Mouse (Mus musculus) megakaryocyte, adult 5-6 weeks (primary cell): ENCODE results near the gene Mrps25. TPM values are rescaled to one million over a fixed set of nuclear protein-coding genes. Genes with fewer than 3 reads are reported as not detected.

Source experiments
- ATAC-seq: 2 replicates; pipeline ENCODE4 v1.8.0; 2016; ENCODE audit warnings: mild to moderate bottlenecking, inconsistent platforms; ENCODE audit not compliant: poor library complexity, severe bottlenecking
- total RNA-seq, 2 experiments: library from RNA; stranded (forward) in 1 of 2; stranded (reverse) in 1 of 2; fragments of 153-499, 151-499 nt in 1 of 2; fragments of 221-1000, 200-1000 nt in 1 of 2; gene quantifications; 2 replicates each; pipeline versions ENCODE4 v1.2.3 to v1.2.4; 2015 to 2017

Gene Mrps25
- total RNA-seq (2015) = 22.0 and 43.1 TPM in 2 replicates
- total RNA-seq (2017) = 35.3 and 38.4 TPM in 2 replicates

DNA sequence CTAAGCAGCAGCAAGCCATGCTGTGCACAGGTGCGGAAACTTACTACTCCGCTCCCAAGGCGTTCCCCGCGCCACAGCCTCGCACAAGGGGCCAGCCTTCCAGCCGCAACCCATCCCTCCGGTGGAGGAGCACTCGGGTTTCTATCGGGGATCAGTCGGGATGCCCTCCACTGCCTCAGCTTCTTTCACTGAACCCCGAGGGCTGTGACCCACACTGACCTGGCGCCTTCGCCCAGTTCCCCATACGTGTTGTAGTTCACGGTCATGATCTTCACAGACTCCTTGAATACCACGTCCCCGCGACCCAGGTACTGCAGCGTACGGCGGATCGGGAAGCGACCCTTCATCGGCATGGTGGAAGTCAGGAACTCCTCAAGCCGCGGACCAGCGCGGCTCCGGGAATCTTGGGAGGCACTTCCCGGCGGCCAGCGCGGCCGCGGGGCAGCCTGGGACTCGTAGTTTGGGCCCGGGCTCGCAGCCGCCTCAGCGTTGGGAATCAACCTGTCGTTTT is at the start of gene Mrps25:
Mrps25 (minus strand) TSS at position 413 of the 511 bp plus-strand sequence.
- peak; percentile 86 for ATAC-seq

DNA sequence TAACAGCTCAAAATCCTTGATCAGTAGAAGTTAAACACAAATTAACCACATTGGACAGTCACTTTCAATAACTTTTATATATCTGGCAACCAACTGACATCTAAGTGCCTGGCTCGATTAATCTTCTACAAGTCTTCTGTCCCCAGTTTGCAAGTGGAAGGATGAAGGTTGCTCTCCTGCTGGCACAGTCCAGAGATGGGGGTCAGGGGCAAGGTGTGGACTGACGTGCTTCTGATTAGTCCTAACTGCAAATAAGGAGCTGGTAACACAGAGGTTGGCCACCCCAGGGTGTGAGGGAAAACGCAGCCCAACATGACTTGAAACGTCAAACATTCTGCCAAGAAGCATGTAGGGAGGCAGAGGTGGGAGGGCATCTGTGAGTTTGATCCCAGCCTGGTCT is 47.9 kb upstream of the Mrps25 start:
- no peak for ATAC-seq

DNA sequence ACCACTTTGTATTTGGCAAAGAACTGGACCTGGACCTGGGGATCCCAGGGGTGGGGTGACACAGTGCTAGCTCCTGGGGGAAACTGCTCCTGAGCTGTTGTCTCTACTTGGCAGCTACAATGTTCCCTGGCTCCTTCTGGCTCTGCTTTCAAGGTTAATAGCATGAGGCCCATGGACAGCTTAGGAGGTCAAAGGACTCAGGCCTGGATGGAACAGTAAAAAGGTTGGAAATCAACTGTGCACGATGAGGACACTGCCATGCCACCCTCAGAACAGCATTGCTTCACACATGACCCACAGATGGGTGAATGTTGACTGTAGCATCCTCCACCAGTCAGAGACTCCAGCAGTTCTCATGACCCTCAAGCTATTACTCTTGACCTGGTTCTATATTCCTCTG is 47.5 kb upstream of the Mrps25 start:
- ATAC-seq = no peak

DNA sequence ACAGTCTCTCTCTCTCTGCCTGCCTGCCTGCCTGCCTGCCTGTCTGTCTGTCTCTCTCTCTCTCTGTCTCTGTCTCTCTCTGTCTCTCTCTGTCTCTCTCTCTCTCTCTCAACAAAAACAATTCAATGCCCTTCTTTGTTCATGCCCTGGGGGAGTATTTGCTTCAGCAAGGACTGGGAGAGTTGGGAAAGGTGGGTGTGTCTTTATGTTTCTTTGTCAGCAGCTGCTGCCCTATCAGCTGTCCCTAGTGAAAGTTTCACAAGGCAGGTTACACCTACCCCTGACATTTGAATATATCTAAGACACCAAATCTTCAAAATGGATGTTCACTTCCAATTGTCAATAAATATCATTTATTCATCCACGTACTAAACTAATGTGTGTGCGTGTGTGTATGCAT is 45.8 kb upstream of the Mrps25 start:
- no peak for ATAC-seq

DNA sequence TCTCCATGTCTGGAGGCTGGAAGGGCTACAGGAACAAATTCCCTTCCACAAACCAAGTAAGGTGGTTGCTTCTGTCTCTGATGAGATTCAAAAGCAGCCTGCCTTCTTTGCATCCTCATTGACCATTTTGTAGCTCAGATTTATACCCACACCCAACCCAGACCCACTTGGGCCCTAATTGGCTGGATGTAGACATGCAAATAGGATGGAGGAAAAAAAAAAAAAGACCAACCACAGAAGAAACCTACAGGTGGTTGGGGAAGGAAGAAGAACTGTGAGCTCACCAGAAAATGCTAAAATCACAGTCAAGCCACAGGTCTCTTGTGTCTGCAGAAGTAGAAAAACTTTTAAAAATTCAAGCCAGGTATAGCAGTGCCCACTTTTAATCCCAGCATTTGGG is 45.3 kb upstream of the Mrps25 start:
- ATAC-seq = no peak

DNA sequence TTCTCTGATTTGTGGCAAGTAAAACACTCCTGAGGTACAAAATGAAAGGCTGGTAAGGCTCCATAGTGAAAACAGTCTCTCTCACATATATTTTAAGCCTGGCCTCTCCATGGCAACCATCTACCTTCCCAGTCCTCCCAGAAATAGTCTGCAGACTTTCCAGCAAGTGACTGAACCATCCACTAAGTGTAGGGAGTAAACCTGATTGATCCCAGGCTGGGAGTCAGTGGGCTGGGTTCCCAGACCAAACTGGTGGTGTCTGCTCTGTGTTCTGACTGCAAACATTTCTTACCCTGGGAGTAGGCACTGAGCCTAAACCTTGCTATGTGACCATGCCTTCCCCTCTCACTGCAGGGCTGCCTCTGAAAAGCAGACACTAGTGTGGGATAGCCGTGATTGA is 41.1 kb upstream of the Mrps25 start:
- ATAC-seq = no peak

DNA sequence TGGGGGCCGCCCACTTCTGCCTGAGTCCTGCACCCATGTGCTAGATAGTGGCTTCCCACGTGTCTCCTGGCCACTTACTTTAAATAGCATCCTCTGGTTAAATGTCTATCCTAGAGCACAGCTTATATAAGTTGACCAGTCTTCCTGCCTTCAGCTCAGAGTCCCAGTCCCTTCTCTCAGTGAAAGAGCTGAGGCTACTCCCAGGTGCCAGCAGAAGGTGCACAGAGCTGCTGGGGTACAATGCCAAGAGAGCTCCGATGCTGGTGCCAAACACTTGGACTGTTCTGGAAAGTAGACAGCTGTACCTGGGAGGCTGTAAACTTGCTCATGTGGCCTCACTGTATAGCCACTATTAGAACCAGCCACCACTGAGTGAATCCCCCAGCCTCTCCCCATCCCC is 38.2 kb upstream of the Mrps25 start:
- no peak for ATAC-seq

DNA sequence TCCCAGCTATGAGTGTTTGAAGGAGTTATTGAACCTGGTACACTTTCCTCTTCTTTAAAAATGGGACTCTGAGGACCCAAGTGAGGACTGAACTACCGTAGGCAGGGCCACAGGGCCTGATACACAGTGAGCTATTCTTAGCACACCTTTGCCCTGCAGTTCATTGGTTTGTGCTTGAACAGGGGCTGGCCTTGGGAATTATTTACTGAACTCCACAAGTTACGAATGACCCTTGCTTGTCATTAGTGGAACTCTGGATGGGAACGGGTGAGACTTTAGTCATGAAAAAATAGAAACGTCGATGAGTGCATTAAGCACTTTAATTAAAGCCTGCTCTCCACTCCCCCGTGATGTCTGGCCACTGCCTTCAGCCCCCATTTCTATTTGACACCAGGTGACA is 37.8 kb upstream of the Mrps25 start:
- ATAC-seq = no peak

DNA sequence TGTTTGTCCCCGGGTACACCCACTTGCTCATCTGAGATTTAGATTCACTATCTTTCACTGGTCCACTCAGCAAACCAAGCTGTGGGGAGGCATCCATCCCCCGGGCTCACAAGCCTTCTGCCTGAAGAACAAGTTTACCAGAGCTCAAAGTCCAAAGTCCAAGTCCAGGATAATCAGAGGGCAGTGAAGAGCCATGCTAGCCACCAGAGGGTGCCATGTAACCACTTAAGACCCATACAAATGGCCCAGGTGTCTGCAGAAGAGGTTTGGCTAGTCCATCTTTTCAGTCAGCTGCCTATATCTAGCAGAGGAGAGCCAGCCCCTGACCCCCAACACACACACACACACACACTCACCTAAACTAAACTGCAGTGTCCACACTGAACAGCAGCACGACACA is 35.6 kb upstream of the Mrps25 start:
- no peak for ATAC-seq

DNA sequence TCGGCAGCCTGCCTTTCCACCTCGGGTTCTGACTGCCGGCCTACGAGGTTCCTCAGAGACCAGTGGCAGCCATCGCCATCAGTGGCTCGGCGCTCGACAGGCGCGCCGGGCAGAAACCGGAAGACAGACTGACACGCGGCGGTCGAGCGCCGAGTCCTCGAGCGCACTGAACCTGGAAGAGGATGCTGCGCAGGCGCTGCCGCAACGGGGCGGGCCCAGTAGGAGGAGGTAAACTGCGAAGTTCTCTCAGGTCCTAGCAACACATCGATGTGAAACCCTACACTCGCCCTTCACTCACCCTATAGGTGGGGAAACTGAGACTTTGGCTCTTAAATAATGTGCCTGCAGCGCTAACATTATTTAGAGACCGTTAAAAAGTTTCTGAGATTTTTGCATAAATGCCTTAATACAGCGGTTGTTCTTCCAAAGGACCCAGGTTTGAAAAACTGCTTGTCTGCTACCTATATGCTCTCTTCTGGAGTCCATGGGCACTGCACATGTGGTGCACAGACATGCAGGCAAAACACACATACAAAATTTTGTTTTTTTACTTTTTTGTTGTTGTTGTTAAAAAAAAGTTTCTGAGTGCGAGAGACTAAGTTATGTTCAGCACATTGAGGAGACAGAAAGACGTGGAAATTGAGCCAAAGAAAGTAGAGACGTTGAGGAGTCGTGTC is 31.1 kb upstream of the Mrps25 start, which contains the start of gene Rbsn:
Rbsn (minus strand) TSS at position 153 of the 677 bp plus-strand sequence.
- ATAC-seq = peak; percentile 99

DNA sequence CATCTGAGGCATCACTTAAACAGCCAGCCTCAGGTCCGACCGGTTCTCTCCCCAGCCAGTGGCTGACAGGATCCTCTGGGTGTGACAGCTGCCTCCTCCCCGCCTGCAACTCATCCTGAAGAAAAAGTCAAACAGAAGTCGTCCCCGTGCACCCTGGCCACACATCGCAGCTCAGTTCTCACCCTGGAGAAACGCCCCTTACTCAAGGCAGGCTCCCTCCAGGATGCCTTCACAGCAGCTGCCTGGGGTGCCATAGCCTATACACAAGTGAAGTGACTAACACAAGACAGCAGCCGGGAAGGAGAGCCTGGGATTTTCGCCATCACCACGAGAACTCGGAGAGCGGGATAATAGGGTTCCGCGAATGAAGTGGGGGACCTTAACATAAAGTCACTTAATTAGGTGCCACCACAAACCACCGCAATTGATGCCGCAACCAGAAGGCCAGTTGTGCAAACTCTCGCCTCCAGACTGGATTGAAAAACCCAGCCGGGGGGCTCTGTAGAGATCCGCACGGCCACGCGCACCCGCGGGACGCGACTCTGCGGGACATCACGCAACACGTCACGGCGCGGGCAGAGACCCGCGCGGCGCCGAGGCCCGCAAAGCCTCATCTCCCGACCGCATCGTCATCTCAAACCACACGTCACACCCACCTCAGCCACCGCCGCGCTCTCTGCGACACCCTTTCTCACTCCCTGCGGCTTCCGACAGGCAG is 30.4 kb upstream of the Mrps25 start:
- ATAC-seq = peak; percentile 62

DNA sequence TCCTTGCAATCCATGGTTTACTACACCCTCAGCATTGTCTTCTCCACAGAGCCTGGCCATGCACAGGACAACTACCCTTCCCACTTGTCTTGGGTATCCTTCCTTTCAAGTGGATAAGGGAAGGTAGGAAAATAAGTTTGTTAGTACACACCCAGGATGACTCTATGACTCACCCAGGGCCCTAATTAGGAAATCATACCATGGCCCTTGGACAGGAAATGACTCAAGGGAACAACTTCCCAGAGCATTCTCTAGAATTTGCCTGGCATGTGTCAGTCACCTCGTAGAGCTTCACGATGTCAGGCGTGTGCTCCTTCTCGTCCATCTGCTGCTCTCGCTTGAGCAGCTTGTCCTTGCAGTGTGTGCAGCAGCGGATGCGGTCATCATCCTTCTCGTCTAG is 15.6 kb upstream of the Mrps25 start:
- peak; percentile 75 for ATAC-seq

DNA sequence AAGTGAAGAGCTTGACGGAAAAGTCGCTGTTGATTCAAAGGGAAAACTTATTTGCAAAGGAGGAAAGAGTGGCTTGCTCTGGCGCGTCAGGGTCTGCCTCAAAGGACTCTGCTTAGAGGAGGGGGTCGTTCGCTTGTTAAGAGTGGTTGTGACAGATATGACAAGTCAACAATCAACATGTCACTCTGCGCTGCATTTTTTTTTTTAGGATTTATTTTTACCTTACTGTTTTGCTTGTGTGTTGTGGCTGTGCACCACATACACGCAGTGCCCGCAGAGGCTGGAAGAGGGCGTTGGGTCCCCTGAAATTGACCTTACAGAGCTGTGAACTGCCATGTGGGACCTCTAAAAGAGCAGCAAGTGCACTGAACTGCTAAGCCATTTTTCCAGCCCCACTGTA is 345 bp upstream of the Mrps25 start:
- ATAC-seq = peak; percentile 47

DNA sequence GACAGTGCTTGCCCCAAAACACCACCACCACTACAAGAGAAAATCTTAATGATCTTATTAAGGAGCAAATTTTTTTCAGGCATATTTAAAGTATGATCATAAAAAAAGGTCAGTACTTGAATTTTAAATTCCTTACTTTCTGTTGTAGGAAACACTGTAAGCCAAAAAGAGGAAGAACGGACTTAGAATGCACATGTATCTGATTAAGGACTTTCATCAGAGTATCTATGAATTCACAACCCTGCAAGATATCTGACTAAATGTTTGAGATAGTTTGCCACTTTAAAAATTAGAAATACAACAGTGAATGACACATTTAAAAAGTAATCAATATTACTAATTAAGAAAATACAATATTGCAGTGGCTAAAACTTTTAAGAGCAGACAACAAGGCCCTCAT is 7.4 kb downstream of the Mrps25 start:
- no peak for ATAC-seq

DNA sequence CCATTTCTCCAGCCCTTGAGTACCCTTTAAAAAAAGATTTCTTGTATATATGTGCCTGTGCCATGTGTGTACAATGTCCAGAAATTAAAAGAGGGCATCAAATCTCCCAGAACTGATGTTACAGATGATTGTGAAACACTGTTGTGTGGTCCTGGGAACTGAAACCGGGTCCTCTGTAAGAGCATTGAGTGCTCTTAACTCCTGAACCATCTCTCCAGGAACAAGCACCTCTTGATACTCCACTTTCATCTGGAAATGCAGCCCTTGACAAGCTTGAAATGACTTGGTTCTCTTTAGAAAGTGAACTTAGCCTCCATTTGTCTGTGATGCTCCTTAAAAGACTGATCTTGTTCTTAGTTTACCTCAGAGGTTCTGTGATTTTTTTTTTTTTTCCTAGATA is 21.1 kb downstream of the Mrps25 start:
- no peak for ATAC-seq

DNA sequence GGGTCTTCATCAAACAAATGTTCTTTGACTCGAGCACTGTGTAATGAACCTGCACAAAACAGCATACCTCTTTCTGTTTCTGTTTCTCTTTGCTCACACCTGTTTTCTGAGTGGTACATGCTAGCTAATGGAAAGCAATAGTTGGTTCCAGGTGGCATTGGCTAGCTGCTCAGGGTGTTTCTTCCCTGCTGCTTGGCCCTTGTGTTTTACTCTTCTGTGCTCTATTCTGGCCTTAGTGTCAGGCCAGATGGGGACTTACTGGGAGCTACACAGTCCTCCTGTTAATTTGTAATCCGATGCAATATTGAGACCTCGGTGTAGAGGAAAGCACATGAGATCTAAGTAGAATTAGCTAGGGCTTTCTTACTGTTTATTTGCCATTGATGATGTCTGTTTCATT is 25.0 kb downstream of the Mrps25 start:
- no peak for ATAC-seq

DNA sequence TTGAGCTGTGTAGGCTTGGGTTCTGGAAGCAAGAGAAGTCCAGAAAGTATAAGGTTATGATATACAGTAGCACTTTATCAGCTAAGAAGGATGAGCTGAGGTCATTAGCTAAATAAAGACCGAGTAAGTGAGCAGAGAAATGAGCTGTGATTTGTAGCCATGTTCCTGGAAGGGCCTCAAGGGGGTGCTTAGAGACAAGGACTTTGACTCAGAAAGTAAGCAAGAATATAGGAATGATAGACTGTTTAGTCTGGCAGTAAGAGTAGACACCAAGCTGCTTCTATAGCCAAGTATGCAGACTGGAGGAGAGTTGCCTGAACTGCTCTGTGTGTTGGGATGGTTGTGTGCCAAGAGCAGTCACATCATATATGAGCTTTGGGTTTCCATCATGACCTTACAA is 30.1 kb downstream of the Mrps25 start:
- ATAC-seq = no peak

DNA sequence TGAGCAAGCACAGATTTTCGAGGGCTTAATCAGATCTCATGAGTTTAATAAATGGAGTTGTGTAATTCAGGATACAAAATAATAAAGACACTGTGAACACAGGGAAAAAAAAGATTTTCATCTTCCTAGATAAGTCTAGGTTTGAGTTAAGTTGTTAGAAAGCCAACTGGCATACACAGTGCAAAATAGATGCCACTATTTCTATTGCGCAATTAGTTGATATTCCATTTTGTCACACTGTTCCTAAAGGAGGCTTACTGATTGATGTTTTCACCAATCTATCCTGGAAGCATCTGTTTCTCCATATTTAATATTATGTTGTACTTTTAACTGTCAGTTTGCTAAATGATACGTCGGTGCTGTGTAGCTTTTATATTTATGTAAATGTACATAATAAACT is 38.0 kb downstream of the Mrps25 start:
- ATAC-seq = no peak

DNA sequence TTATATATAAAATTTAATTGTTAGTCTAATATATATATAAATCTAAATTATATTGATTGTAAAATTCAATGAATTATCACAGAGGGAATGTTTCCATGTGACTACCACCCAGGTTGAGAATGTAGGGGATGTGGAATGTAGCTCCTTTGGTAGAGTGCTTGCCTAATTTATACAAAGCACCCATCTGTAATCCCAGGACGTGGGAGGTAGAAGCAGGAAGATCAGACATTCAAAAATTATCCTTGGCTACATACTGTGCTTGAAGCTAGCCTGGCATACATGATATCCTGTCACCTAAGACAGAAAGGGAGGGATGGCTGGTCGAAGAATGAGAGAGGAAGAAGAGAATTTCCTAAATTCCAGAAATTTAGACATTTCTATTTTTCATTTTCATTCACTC is 47.5 kb downstream of the Mrps25 start:
- no peak for ATAC-seq

DNA sequence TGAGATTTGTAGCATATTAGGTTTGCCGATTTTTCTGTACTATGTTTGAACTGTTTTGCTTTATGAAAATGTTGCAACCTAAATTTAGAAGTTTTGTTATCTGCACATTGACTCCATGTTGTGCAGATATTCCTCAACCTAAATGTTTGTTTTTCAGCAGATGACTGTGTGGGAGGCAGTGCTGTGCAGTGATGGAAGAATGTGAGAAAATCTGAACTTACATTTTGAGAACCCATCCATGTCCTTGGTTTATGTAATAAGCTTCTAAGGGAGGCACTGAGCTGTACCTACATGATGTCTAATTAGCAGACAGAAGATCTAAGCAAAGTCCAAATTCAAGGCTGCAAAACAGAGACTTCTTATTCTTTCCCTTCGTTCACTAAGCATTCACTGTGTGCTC is 50.2 kb downstream of the Mrps25 start:
- ATAC-seq = no peak

DNA sequence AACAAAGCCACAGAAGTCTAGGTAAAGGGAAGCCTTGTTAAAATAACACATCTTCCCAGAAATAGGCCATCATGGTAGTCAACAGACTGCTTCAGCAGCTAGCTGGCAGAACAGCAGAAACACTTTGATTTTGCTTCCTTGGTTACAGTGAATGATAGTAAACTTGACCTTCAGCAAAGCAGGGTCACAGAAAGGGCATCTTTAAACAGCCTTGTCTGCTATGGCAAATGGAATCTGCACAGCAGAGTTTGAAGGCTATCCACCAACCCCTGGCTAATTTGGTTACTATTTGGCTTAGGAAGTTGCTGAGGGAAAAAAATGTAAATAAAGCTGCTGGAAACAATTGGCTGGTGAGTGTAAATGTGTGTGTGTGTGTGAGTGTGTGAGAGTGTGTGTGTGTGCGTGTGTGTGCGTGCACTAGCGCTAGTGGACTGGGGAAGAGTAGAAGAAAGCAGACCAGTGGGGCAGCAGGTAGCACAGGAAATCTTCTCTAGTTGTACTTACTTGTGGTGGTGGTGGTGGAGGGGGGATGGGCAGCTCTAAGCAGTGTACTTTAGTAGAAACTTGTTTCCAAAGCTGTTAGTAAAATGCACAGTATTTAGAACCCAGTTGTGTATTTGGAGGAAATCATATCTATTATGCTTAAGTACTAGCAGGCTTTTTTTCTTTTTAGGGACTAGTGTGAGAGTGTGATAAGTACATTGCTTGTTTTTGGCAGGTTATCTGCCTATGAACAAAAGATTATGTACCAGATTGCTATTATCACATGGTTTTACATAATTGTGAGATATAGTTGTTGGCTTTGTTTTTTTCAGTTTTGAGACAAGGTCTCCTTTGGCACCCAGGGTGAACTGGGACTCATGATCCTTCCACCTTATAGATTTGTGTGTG is 51.6 kb downstream of the Mrps25 start:
- ATAC-seq = no peak
